Mouse (Mus musculus): ENCODE results near the gene Grin2b. TPM values are rescaled to one million over a fixed set of nuclear protein-coding genes. Genes with fewer than 3 reads are reported as not detected.
"Not testable (repeated sequence)": the region's sequence is repeated elsewhere in the genome, so short reads cannot be mapped to it uniquely, and the experiment has no call there.

The Grin2b gene
- polyA plus RNA-seq, 1 experiment from 2014 or later = 9.5 TPM

- H3K27ac ChIP-seq = no peak overlapping the region
- no peaks in the 10 kb centered on the region for H3K36me3 ChIP-seq (replicated peaks)
- no peak overlapping the region for H3K4me2 ChIP-seq
- no peak overlapping the region for H3K4me3 ChIP-seq (replicated peaks)
- ATAC-seq (ENCODE audit: low FRiP score) = no peak
- 0 out of 2 replicates have a peak, but pooled peaks cover 7% of the 10 kb centered on the region for H3K4me1 ChIP-seq
- no peak overlapping the region for H3K9ac ChIP-seq
- H3K27me3 ChIP-seq = no peaks in the 10 kb centered on the region
- WGBS = 81% methylated on average over 5 of the region's 5 CpGs
- H3K9me3 ChIP-seq = no peaks in the 10 kb centered on the region
These were observed 309.3 kb downstream of the Grin2b start for GRCm38 (mm10) chr6:135863965-135864364.

- Histone ChIP-seq H3K27me3 (no peaks in the 10 kb centered on the region), H3K9me3 (no peaks in the 10 kb centered on the region), H3K36me3 (replicated peaks) (no peaks in the 10 kb centered on the region), H3K4me2 (no peak overlapping the region), H3K9ac (no peak overlapping the region), H3K4me3 (replicated peaks) (no peak overlapping the region), H3K4me1 (peaks cover 9% of the 10 kb centered on the region; the same call in 1 of the 2 replicates), H3K27ac (no peak overlapping the region)
- 57% methylated on average over 8 of the region's 8 CpGs for WGBS
- ATAC-seq (ENCODE audit: low FRiP score) = no peak
These were observed 313.8 kb downstream of the Grin2b start for GRCm38 (mm10) chr6:135859502-135859901.

GRCm38 (mm10) chr6:135854173-135854591 lies 319.1 kb downstream of the Grin2b start:
- no peak overlapping the region for H3K27ac ChIP-seq
- H3K4me3 ChIP-seq (replicated peaks) = no peak overlapping the region
- H3K9ac ChIP-seq = no peak overlapping the region
- H3K4me1 ChIP-seq = peaks cover 10% of the 10 kb centered on the region
- no peaks in the 10 kb centered on the region for H3K27me3 ChIP-seq
- 58% methylated on average over 8 of the region's 8 CpGs for WGBS
- H3K4me2 ChIP-seq = no peak overlapping the region
- H3K9me3 ChIP-seq = no peaks in the 10 kb centered on the region
- H3K36me3 ChIP-seq (replicated peaks) = no peaks in the 10 kb centered on the region
- ATAC-seq (ENCODE audit: low FRiP score) = peak; percentile 44; the same call in 1 of the 2 replicates

DNA sequence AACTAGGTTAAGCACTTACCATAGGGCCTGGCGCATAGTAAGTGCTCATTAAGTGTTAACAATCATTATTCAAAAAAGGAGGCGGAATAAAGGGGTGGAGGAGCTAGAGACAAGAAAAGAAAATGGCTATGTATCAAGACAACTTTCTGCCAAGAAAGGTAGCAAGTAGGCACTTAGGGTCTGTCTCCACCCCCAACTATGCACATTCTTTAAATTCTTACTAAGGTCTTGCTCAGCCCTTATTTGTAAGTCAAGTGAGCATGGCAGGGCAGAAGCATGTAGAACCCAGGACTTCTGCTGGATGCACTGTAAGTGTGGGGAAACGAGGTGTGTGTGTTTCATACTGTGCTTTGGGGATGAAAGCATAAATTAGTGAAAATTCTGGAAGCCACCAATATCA lies 329.6 kb downstream of the Grin2b start:
- Histone ChIP-seq H3K36me3 (replicated peaks) (no peaks in the 10 kb centered on the region), H3K27me3 (no peaks in the 10 kb centered on the region), H3K9ac (no peak overlapping the region), H3K4me1 (no peaks in the 10 kb centered on the region), H3K27ac (no peak overlapping the region), H3K4me2 (no peak overlapping the region), H3K9me3 (no peaks in the 10 kb centered on the region), H3K4me3 (replicated peaks) (no peak overlapping the region)
- 76% methylated on average over 3 of the region's 3 CpGs for WGBS
- ATAC-seq (ENCODE audit: low FRiP score) = no peak

GRCm38 (mm10) chr6:135836353-135836752 lies 337.0 kb downstream of the Grin2b start:
- 88% methylated on average over 4 of the region's 4 CpGs for WGBS
- H3K9me3 ChIP-seq = no peaks in the 10 kb centered on the region
- H3K9ac ChIP-seq = no peak overlapping the region
- no peaks in the 10 kb centered on the region for H3K36me3 ChIP-seq (replicated peaks)
- no peak overlapping the region for H3K4me3 ChIP-seq (replicated peaks)
- H3K27ac ChIP-seq = no peak overlapping the region
- no peak for ATAC-seq (ENCODE audit: low FRiP score)
- H3K4me2 ChIP-seq = no peak overlapping the region
- no peaks in the 10 kb centered on the region for H3K4me1 ChIP-seq
- no peaks in the 10 kb centered on the region for H3K27me3 ChIP-seq

GRCm38 (mm10) chr6:135833542-135833941 lies 339.8 kb downstream of the Grin2b start:
- no peak overlapping the region for H3K27ac ChIP-seq
- H3K4me3 ChIP-seq (replicated peaks) = no peak overlapping the region
- no peaks in the 10 kb centered on the region for H3K9me3 ChIP-seq
- WGBS = 65% methylated on average over 5 of the region's 5 CpGs
- no peak overlapping the region for H3K4me2 ChIP-seq
- H3K9ac ChIP-seq = no peak overlapping the region
- ATAC-seq (ENCODE audit: low FRiP score) = no peak
- no peaks in the 10 kb centered on the region; the same call in 1 of the 2 replicates for H3K4me1 ChIP-seq
- no peaks in the 10 kb centered on the region for H3K36me3 ChIP-seq (replicated peaks)
- no peaks in the 10 kb centered on the region for H3K27me3 ChIP-seq

DNA sequence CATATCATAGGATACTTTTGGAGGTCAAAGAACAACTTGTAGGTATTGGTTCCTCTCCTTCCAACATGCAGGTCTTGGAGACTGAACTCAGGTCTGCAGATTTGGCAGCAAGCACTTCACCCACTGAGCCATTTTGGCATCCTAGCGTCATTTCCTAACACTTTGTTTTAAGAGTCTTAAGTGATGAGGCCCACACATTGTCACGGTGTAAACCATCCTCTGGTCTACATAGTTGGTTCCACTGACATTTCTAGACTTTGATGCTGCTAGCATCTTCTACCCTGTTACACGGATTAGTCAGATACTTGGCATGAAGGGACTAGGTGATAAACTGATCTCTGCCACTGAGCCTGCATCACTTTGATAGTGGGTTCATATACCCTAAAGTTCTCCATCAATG lies 341.3 kb downstream of the Grin2b start:
- Histone ChIP-seq H3K9me3 (no peaks in the 10 kb centered on the region), H3K4me1 (no peaks in the 10 kb centered on the region; the same call in 1 of the 2 replicates), H3K4me3 (replicated peaks) (no peak overlapping the region), H3K27ac (no peak overlapping the region), H3K36me3 (replicated peaks) (no peaks in the 10 kb centered on the region), H3K4me2 (no peak overlapping the region), H3K27me3 (no peaks in the 10 kb centered on the region), H3K9ac (no peak overlapping the region)
- WGBS = 88% methylated on average over 3 of the region's 3 CpGs
- ATAC-seq (ENCODE audit: low FRiP score) = no peak

DNA sequence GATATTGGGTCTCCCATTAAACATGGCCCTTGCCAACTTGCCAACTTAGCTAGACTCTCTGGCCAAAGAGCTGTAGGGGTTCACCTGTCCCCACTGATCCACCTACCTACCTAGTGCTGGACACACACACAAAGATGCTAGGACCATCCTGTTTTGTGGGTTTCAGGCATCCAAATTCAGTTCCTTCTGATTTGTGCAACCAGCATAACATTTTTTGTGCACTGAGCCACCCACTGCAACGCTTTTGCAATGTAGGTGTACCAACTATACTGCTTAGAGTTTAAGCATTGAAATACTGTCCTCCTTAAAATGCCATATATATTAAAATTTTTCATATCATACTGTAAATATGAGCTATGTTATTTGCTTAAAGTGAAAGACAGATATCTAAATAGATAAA lies 342.3 kb downstream of the Grin2b start:
- no peak overlapping the region for H3K4me3 ChIP-seq (replicated peaks)
- no peaks in the 10 kb centered on the region for H3K27me3 ChIP-seq
- ATAC-seq (ENCODE audit: low FRiP score) = no peak
- H3K4me1 ChIP-seq = no peaks in the 10 kb centered on the region; the same call in 1 of the 2 replicates
- H3K4me2 ChIP-seq = no peak overlapping the region
- no peak overlapping the region for H3K27ac ChIP-seq
- no peaks in the 10 kb centered on the region for H3K36me3 ChIP-seq (replicated peaks)
- 93% methylated on average over 1 of the region's 1 CpGs for WGBS
- no peaks in the 10 kb centered on the region for H3K9me3 ChIP-seq
- H3K9ac ChIP-seq = no peak overlapping the region

- no peak for ATAC-seq (ENCODE audit: low FRiP score)
- H3K36me3 ChIP-seq (replicated peaks) = no peaks in the 10 kb centered on the region
- no peak overlapping the region for H3K9ac ChIP-seq
- no peak overlapping the region for H3K4me3 ChIP-seq (replicated peaks)
- H3K4me1 ChIP-seq = no peaks in the 10 kb centered on the region; the same call in 1 of the 2 replicates
- H3K9me3 ChIP-seq = no peaks in the 10 kb centered on the region
- H3K4me2 ChIP-seq = no peak overlapping the region
- no peaks in the 10 kb centered on the region for H3K27me3 ChIP-seq
- 76% methylated on average over 7 of the region's 7 CpGs for WGBS
- H3K27ac ChIP-seq = no peak overlapping the region
These were observed 343.9 kb downstream of the Grin2b start for GRCm38 (mm10) chr6:135829458-135829857.

- H3K4me1 ChIP-seq = no peaks in the 10 kb centered on the region; the same call in 1 of the 2 replicates
- H3K36me3 ChIP-seq (replicated peaks) = no peaks in the 10 kb centered on the region
- no peak overlapping the region for H3K9ac ChIP-seq
- H3K27me3 ChIP-seq = no peaks in the 10 kb centered on the region
- no peaks in the 10 kb centered on the region for H3K9me3 ChIP-seq
- no peak overlapping the region for H3K4me3 ChIP-seq (replicated peaks)
- no peak overlapping the region for H3K4me2 ChIP-seq
- WGBS = 48% methylated on average over 4 of the region's 4 CpGs
- no peak for ATAC-seq (ENCODE audit: low FRiP score)
- H3K27ac ChIP-seq = no peak overlapping the region
These were observed 344.3 kb downstream of the Grin2b start for GRCm38 (mm10) chr6:135828976-135829375.

- Histone ChIP-seq H3K27me3 (no peaks in the 10 kb centered on the region), H3K36me3 (replicated peaks) (no peaks in the 10 kb centered on the region), H3K4me2 (no peak overlapping the region), H3K9me3 (no peaks in the 10 kb centered on the region), H3K4me3 (replicated peaks) (no peak overlapping the region), H3K27ac (no peak overlapping the region), H3K4me1 (no peaks in the 10 kb centered on the region; the same call in 1 of the 2 replicates), H3K9ac (no peak overlapping the region)
- ATAC-seq (ENCODE audit: low FRiP score) = no peak; the same call in 1 of the 2 replicates
- 24% methylated on average over 4 of the region's 4 CpGs for WGBS
These were observed 345.4 kb downstream of the Grin2b start for GRCm38 (mm10) chr6:135827942-135828341.

- H3K36me3 ChIP-seq (replicated peaks) = no peaks in the 10 kb centered on the region
- H3K9ac ChIP-seq = no peak overlapping the region
- WGBS = 87% methylated on average over 3 of the region's 3 CpGs
- no peak overlapping the region for H3K4me2 ChIP-seq
- H3K27ac ChIP-seq = no peak overlapping the region
- no peaks in the 10 kb centered on the region for H3K27me3 ChIP-seq
- no peaks in the 10 kb centered on the region for H3K9me3 ChIP-seq
- no peaks in the 10 kb centered on the region; the same call in 1 of the 2 replicates for H3K4me1 ChIP-seq
- no peak overlapping the region for H3K4me3 ChIP-seq (replicated peaks)
- no peak for ATAC-seq (ENCODE audit: low FRiP score)
These were observed 346.0 kb downstream of the Grin2b start for GRCm38 (mm10) chr6:135827317-135827716.

DNA sequence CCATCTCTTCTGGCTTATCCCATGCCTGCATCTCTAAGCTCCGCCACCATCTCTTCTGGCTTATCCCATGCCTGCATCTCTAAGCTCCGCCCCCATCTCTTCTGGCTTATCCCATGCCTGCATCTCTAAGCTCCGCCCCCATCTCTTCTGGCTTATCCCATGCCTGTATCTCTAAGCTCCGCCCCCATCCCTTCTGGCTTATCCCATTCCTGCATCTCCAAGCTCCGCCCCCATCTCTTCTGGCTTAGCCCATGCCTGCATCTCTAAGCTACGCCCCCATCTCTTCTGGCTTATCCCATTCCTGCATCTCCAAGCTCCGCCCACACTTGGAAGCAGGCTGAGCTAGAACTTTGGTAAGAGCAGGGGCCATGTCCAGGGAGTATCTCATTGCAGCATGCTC lies 346.5 kb downstream of the Grin2b start:
- WGBS = 94% methylated on average over 7 of the region's 7 CpGs
- ATAC-seq (ENCODE audit: low FRiP score) = not testable (repeated sequence)

More for the DNA sequence above, 346.5 kb downstream of the Grin2b start:
- not testable (repeated sequence) for H3K4me3 ChIP-seq (replicated peaks); H3K4me2 ChIP-seq; H3K9ac ChIP-seq; H3K27me3 ChIP-seq; H3K27ac ChIP-seq; H3K4me1 ChIP-seq; H3K36me3 ChIP-seq (replicated peaks); H3K9me3 ChIP-seq

Data from forebrain, embryonic 12.5 days (tissue).